Mouse (Mus musculus) heart, embryonic 12.5 days (tissue): ENCODE data around the gene Trpm3. TPM values are rescaled to one million over a fixed set of nuclear protein-coding genes. Genes with fewer than 3 reads are reported as not detected.

Experiments used
- ATAC-seq: fragments of 200-750 bp; cut with Nextera tagmentation; 2 replicates; pipeline ENCODE4 v1.8.0; 2017; ENCODE audit warnings: moderate TSS enrichment, moderate library complexity; ENCODE audit not compliant: insufficient number of reproducible peaks, low FRiP score
- H3K27ac ChIP-seq: fragments of 300-500 bp; sonication (generic); 2 replicates; pipeline ENCODE4 v1.5.1; 2016; ENCODE audit warnings: mild to moderate bottlenecking, moderate library complexity; ENCODE audit not compliant: poor library complexity, severe bottlenecking
- H3K27me3 ChIP-seq: fragments of 300-500 bp; sonication (generic); replicated peaks from 2 replicates; pipeline ENCODE4 v1.6.1; 2016; ENCODE audit warnings: mild to moderate bottlenecking, moderate library complexity
- H3K36me3 ChIP-seq: fragments of 300-500 bp; sonication (generic); 2 replicates; pipeline ENCODE4 v1.6.1; 2016; ENCODE audit warnings: mild to moderate bottlenecking, moderate library complexity
- H3K4me1 ChIP-seq: fragments of 300-500 bp; sonication (generic); replicated peaks from 2 replicates; pipeline ENCODE4 v1.6.1; 2016; ENCODE audit warnings: mild to moderate bottlenecking
- H3K4me2 ChIP-seq: fragments of 300-500 bp; sonication (generic); 2 replicates; pipeline ENCODE4 v1.6.1; 2016; ENCODE audit warnings: mild to moderate bottlenecking, moderate library complexity
- H3K4me3 ChIP-seq: fragments of 300-500 bp; sonication (generic); 2 replicates; pipeline ENCODE4 v1.5.1; 2016; ENCODE audit warnings: mild to moderate bottlenecking
- H3K9ac ChIP-seq: fragments of 300-500 bp; sonication (generic); 2 replicates; pipeline ENCODE4 v1.6.1; 2016; ENCODE audit warnings: mild to moderate bottlenecking, moderate library complexity
- H3K9me3 ChIP-seq: fragments of 300-500 bp; sonication (generic); replicated peaks from 2 replicates; pipeline ENCODE4 v1.6.1; 2016; ENCODE audit warnings: mild to moderate bottlenecking, moderate library complexity
- WGBS: fragments of 180-500 bp; shearing (Covaris S2); methylation state at CpG from one replicate; pipeline ENCODE4 v1.1.7; 2016; 5-methylcytosine and 5-hydroxymethylcytosine counted together
- polyA plus RNA-seq: library from polyadenylated mRNA; unstranded; fragments of >200 nt; fragmentation: Nextera tagmentation; extraction: Ambion mirVana; gene quantifications from 2 replicates; pipeline ENCODE4 v1.2.1, GENCODE M21; 2016

The Trpm3 gene
- polyA plus RNA-seq, 1 experiment from 2014 or later, result 1.0 TPM

- no peak overlapping the region for H3K4me3 ChIP-seq
- 72% methylated on average over 2 of the region's 2 CpGs for WGBS
- ATAC-seq, result no peak
- H3K9ac ChIP-seq, result no peak overlapping the region
- no peak overlapping the region for H3K27ac ChIP-seq
- no peaks in the 10 kb centered on the region for H3K36me3 ChIP-seq
- no peaks in the 10 kb centered on the region for H3K4me1 ChIP-seq
- no peaks in the 10 kb centered on the region for H3K27me3 ChIP-seq
- no peak overlapping the region for H3K4me2 ChIP-seq
- no peaks in the 10 kb centered on the region for H3K9me3 ChIP-seq
Observed at GRCm38 (mm10) chr19:22437207-22437606, 298.4 kb downstream of the Trpm3 start.

DNA sequence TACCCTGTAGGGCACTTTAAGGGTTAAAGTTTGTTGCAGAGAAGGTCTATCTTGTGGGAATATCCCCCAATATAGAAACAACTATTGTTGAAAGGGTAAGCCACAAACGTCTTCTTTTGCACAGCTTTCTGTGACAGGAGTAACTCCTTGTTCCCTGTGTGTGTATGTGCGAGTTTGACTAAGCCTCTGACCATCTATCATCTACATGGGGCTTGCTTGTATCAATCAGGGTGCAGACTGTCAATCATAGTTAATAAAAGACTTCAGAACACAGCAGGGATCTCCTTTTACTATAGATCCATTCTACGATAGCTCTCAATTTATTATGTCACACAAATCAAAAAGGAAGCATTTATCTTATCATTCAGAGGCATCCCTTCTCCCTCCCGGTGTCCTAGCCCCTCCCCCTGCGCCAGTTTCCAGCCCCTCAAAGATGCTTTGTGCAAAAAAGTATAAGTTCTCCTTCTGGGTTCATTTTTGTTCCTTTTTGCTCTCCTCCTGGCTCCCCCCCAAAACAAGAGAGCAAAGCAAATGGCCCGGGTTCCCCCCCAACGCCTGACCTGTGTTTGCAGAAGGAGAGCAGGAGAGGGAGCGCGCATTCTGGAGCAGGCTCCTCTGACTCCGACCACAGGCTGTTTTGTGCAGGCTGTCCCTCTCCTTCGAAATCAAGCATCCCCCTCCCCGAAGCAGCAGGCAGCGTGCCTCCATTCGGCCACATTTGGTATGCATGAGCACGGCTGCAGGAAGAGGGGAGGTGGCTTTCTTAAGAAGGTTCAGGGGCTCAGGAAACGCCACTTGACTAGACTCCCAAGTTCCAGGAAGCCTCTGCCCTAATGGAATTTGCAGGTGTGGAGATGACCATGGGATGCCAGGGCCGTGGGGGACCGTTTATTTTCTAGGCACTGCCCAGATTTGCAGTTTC lies 308.8 kb downstream of the Trpm3 start:
- H3K4me1 ChIP-seq, result peaks cover 6% of the 10 kb centered on the region
- 8% methylated on average over 18 of the region's 18 CpGs for WGBS

DNA sequence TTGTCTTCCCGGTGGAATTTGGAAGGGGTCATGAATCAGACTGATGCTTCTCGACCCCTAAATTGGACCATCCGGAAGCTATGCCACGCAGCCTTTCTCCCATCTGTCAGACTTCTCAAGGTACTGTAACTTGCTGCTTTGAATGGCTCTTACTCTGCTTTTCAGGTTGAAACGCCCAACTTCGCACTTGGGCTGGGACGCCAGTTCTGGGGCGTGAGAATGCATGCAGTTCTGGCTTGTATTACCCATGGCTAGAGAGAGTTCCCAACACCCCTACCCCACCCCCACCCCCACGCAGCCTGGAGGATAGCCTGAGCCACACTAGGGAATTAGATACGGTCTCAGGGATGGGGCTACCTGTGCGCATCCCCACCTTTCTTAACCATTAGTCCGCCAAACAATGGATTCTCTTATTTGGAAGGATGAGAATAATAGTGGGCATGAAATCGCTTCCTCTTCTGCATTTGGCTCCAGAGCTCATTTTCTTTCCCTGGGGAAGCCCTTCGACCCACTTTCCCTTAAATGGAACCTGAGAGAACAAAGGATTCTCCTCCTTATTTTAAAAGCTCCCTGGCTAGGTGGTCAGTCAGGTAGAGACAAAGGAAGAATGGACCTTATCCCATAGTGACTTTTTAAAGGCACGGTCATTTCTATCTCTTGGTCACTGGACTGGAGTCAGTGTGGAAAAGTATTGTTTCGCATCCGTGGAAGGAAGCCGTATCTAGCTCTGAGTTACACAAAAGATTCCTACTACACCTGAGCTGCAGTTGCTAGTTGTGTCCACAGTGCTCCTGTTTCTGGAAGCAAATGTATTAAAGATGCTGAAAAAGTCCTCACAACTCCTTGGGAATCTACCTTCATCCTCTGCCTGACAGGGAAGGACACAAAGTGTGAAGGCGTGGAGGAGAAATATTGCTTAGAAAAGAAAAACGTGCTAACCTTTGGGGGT lies 309.8 kb downstream of the Trpm3 start:
- ATAC-seq, result no peak
- peak overlapping the region; percentile 46 for H3K4me3 ChIP-seq
- 38% methylated on average over 20 of the region's 20 CpGs for WGBS
- peaks cover 6% of the 10 kb centered on the region for H3K4me1 ChIP-seq
- H3K4me2 ChIP-seq, result peak overlapping the region; percentile 84
- no peak overlapping the region for H3K27ac ChIP-seq
- no peaks in the 10 kb centered on the region; the same call in 1 of the 2 replicates for H3K27me3 ChIP-seq
- no peaks in the 10 kb centered on the region for H3K36me3 ChIP-seq
- no peaks in the 10 kb centered on the region for H3K9me3 ChIP-seq
- H3K9ac ChIP-seq, result no peak overlapping the region

More for the DNA sequence above, 308.8 kb downstream of the Trpm3 start:
- peak overlapping the region; percentile 40; the same call in 1 of the 2 replicates for H3K9ac ChIP-seq
- H3K36me3 ChIP-seq, result no peaks in the 10 kb centered on the region
- peak overlapping the region; percentile 84 for H3K4me2 ChIP-seq
- H3K27ac ChIP-seq, result no peak overlapping the region
- H3K27me3 ChIP-seq, result no peaks in the 10 kb centered on the region; the same call in 1 of the 2 replicates
- no peak for ATAC-seq
- no peaks in the 10 kb centered on the region for H3K9me3 ChIP-seq
- peak overlapping the region; percentile 46 for H3K4me3 ChIP-seq

- H3K4me2 ChIP-seq, result no peak overlapping the region
- 85% methylated on average over 5 of the region's 5 CpGs for WGBS
- H3K9me3 ChIP-seq, result no peaks in the 10 kb centered on the region
- H3K36me3 ChIP-seq, result no peaks in the 10 kb centered on the region
- peaks cover 6% of the 10 kb centered on the region for H3K4me1 ChIP-seq
- no peak overlapping the region for H3K27ac ChIP-seq
- ATAC-seq, result no peak
- H3K4me3 ChIP-seq, result no peak overlapping the region
- H3K9ac ChIP-seq, result no peak overlapping the region
- no peaks in the 10 kb centered on the region; the same call in 1 of the 2 replicates for H3K27me3 ChIP-seq
Observed at GRCm38 (mm10) chr19:22451290-22451689, 312.4 kb downstream of the Trpm3 start.

DNA sequence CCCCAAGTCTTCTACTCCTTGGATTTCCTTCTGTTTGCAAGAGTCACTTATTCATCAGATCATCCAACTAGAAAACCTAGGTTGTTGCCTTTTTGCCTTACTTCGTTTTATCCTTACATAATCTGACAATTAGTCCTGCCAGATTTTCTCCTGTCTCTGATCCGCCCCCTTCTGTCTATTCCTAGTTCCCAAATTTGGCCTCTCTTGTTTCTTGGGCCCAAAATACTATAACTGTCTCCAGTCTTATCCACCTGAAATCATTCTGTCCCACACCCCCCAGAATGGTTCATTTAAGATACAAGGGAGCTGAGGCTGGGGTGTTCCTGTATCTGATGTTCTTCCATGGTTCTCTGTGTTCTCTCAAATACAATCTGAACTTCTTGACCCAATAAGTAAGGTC lies 318.1 kb downstream of the Trpm3 start:
- 72% methylated on average over 2 of the region's 2 CpGs for WGBS
- Histone ChIP-seq H3K4me2 (no peak overlapping the region), H3K4me1 (no peaks in the 10 kb centered on the region), H3K36me3 (no peaks in the 10 kb centered on the region), H3K9ac (no peak overlapping the region), H3K4me3 (no peak overlapping the region), H3K9me3 (no peaks in the 10 kb centered on the region), H3K27ac (no peak overlapping the region), H3K27me3 (no peaks in the 10 kb centered on the region)
- ATAC-seq, result no peak

DNA sequence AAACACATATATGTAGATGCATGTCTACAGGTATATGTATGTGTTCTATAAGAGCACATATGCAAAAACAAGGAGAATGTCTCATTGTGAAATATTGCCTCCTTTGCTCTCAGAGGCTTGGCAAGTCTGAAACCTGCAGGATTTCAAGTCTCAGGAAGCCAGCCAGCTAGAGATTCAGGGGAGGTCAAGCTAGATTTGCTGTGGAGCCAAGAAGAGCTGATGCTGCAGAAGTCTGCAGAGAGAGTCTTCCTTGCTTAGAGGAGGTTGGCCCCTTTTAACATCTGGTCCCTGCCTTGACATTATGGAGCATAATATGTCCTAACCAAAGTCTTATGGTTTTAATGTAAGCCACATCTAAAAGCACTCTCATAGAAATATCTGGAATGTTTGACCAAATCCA lies 323.2 kb downstream of the Trpm3 start:
- no peak for ATAC-seq
- Histone ChIP-seq H3K27ac (no peak overlapping the region), H3K9me3 (no peaks in the 10 kb centered on the region)

GRCm38 (mm10) chr19:22463506-22463905 lies 324.7 kb downstream of the Trpm3 start:
- no peak overlapping the region for H3K4me2 ChIP-seq
- H3K27me3 ChIP-seq, result no peaks in the 10 kb centered on the region
- H3K9me3 ChIP-seq, result no peaks in the 10 kb centered on the region
- H3K27ac ChIP-seq, result no peak overlapping the region
- 47% methylated on average over 3 of the region's 3 CpGs for WGBS
- no peak overlapping the region for H3K9ac ChIP-seq
- no peak for ATAC-seq
- no peaks in the 10 kb centered on the region for H3K4me1 ChIP-seq
- no peaks in the 10 kb centered on the region for H3K36me3 ChIP-seq
- no peak overlapping the region for H3K4me3 ChIP-seq

More for the DNA sequence above, 323.2 kb downstream of the Trpm3 start:
- no peaks in the 10 kb centered on the region for H3K36me3 ChIP-seq
- H3K4me3 ChIP-seq, result no peak overlapping the region
- H3K4me1 ChIP-seq, result no peaks in the 10 kb centered on the region
- H3K9ac ChIP-seq, result no peak overlapping the region
- H3K4me2 ChIP-seq, result no peak overlapping the region
- H3K27me3 ChIP-seq, result no peaks in the 10 kb centered on the region

- H3K36me3 ChIP-seq, result no peaks in the 10 kb centered on the region
- WGBS, result 64% methylated on average over 4 of the region's 4 CpGs
- no peaks in the 10 kb centered on the region for H3K4me1 ChIP-seq
- H3K4me2 ChIP-seq, result no peak overlapping the region
- H3K9me3 ChIP-seq, result no peaks in the 10 kb centered on the region
- no peak overlapping the region for H3K9ac ChIP-seq
- H3K27me3 ChIP-seq, result no peaks in the 10 kb centered on the region
- H3K4me3 ChIP-seq, result no peak overlapping the region
- no peak for ATAC-seq
- no peak overlapping the region for H3K27ac ChIP-seq
Observed at GRCm38 (mm10) chr19:22469608-22470007, 330.8 kb downstream of the Trpm3 start.

- Histone ChIP-seq H3K27me3 (no peaks in the 10 kb centered on the region), H3K36me3 (no peaks in the 10 kb centered on the region), H3K4me1 (no peaks in the 10 kb centered on the region), H3K9me3 (no peaks in the 10 kb centered on the region), H3K4me3 (no peak overlapping the region), H3K9ac (no peak overlapping the region), H3K27ac (no peak overlapping the region), H3K4me2 (no peak overlapping the region)
- 71% methylated on average over 4 of the region's 4 CpGs for WGBS
- ATAC-seq, result no peak
Observed at GRCm38 (mm10) chr19:22473030-22473712, 334.3 kb downstream of the Trpm3 start.

DNA sequence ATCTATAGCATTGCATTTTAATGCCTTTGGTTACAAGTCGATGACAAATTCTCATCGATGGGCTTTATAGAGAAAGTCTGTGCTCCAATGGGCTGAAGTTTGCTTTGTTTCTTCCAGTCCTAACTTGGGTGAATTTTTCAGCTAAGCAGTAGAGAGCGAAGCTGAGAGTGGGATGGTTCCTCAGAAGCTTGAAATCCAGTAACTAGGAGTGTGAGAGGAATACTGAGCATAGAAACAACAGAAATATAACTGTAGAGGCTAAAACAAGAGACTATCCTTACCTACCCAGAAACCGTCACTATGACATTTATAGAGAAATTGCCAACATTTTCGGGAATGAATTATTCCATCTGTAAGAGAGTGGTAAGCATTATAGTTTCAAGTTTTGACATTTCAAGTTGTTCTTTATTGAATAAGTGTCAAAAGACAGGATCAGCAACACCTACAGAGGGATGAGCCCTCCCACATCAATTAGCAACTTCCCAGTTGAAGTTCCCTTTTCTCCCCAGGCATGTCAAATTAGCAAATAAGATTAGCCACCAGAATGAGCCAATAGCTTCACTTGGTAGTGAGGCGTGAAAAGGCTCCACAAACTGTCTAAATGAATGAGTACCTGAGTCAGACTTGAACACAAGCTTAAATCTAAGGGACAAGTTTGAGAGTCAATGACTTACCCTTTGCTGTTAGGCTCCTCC lies 339.6 kb downstream of the Trpm3 start:
- no peaks in the 10 kb centered on the region for H3K9me3 ChIP-seq
- no peak for ATAC-seq
- H3K27ac ChIP-seq, result no peak overlapping the region
- H3K36me3 ChIP-seq, result no peaks in the 10 kb centered on the region
- 79% methylated on average over 6 of the region's 6 CpGs for WGBS
- no peak overlapping the region for H3K4me2 ChIP-seq
- H3K9ac ChIP-seq, result no peak overlapping the region
- H3K4me1 ChIP-seq, result no peaks in the 10 kb centered on the region
- no peak overlapping the region for H3K4me3 ChIP-seq
- H3K27me3 ChIP-seq, result no peaks in the 10 kb centered on the region
